Mouse (Mus musculus) stomach, embryonic 15.5 days (tissue): ENCODE results near the gene Lhfpl3. TPM values are rescaled to one million over a fixed set of nuclear protein-coding genes. Genes with fewer than 3 reads are reported as not detected.
"Not testable (repeated sequence)": the region's sequence is repeated elsewhere in the genome, so short reads cannot be mapped to it uniquely, and the experiment has no call there.

ENCODE experiments used
- ATAC-seq: fragments of 200-750 bp; cut with Nextera tagmentation; 2 replicates; pipeline ENCODE4 v1.8.0; 2017; ENCODE audit warnings: low read depth, moderate number of reproducible peaks, moderate TSS enrichment; ENCODE audit not compliant: insufficient read depth, low FRiP score
- H3K27ac ChIP-seq: fragments of 300-500 bp; sonication (generic); 2 replicates; pipeline ENCODE4 v1.5.1; 2015; ENCODE audit warnings: mild to moderate bottlenecking, inconsistent platforms
- H3K27me3 ChIP-seq: fragments of 300-500 bp; sonication (generic); replicated peaks from 2 replicates; pipeline ENCODE4 v1.6.1; 2015; ENCODE audit warnings: inconsistent platforms
- H3K36me3 ChIP-seq: fragments of 300-500 bp; sonication (generic); 2 replicates; pipeline ENCODE4 v1.6.1; 2015; ENCODE audit warnings: inconsistent platforms
- H3K4me1 ChIP-seq: fragments of 300-500 bp; sonication (generic); 2 replicates; pipeline ENCODE4 v1.6.1; 2015; ENCODE audit warnings: inconsistent platforms
- H3K4me2 ChIP-seq: fragments of 300-500 bp; sonication (generic); 2 replicates; pipeline ENCODE4 v1.6.1; 2015; ENCODE audit warnings: mild to moderate bottlenecking, inconsistent platforms
- H3K4me3 ChIP-seq: fragments of 300-500 bp; sonication (generic); replicated peaks from 2 replicates; pipeline ENCODE4 v1.5.1; 2015; ENCODE audit warnings: inconsistent platforms
- H3K9ac ChIP-seq: fragments of 300-500 bp; sonication (generic); 2 replicates; pipeline ENCODE4 v1.6.1; 2015; ENCODE audit warnings: inconsistent platforms
- H3K9me3 ChIP-seq: fragments of 300-500 bp; sonication (generic); 2 replicates; pipeline ENCODE4 v1.6.1; 2016; ENCODE audit warnings: inconsistent platforms
- WGBS: fragments of 180-500 bp; shearing (Covaris S2); methylation state at CpG from one replicate; pipeline ENCODE4 v1.1.7; 2015; 5-methylcytosine and 5-hydroxymethylcytosine counted together
- polyA plus RNA-seq: library from polyadenylated mRNA; unstranded; fragments of >200 nt; fragmentation: Nextera tagmentation; extraction: Ambion mirVana; gene quantifications from 2 replicates; pipeline ENCODE4 v1.2.1, GENCODE M21; 2015

Gene Lhfpl3
- 0.23 and 0.28 TPM in 2 replicates for polyA plus RNA-seq

DNA sequence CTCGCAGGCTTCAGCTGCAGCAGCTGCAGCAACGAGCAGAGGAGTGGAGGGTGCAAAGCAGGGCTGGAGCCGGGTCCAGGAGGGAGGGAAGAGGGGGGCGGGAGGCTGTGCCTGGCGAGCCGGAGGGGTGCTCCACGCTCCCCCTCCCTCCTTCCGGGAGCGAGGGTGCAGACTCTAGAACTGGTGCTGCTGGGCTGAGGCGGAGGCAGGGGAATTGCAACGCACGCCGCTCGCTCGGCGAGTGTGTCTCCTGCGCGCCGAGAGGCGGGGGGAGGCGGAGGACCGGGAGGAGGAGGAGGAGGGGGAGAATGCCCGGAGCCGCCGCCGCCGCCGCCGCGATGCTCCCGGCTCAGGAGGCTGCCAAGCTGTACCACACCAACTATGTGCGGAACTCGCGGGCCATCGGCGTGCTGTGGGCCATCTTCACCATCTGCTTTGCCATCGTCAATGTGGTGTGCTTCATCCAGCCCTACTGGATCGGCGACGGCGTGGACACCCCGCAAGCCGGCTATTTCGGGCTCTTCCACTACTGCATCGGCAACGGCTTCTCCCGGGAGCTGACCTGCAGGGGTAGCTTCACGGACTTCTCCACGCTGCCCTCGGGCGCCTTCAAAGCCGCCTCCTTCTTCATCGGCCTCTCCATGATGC, at the start of gene Lhfpl3:
Gene Lhfpl3 (plus strand): TSS at position 175 of the 648 bp plus-strand sequence.
- under 1% methylated on average over 43 of the region's 53 CpGs for WGBS
- Histone ChIP-seq H3K9ac (peak within 1 kb of the TSS; percentile 16; the same call in 1 of the 2 replicates), H3K4me1 (peaks cover 14% of the 10 kb centered on the region), H3K27ac (no peak within 1 kb of the TSS), H3K27me3 (peaks cover 18% of the 10 kb centered on the region), H3K4me2 (peak within 1 kb of the TSS; percentile 93), H3K36me3 (no peaks in the 10 kb centered on the region), H3K4me3 (peak within 1 kb of the TSS; percentile 49), H3K9me3 (no peaks in the 10 kb centered on the region)
- ATAC-seq = peak; percentile 68

DNA sequence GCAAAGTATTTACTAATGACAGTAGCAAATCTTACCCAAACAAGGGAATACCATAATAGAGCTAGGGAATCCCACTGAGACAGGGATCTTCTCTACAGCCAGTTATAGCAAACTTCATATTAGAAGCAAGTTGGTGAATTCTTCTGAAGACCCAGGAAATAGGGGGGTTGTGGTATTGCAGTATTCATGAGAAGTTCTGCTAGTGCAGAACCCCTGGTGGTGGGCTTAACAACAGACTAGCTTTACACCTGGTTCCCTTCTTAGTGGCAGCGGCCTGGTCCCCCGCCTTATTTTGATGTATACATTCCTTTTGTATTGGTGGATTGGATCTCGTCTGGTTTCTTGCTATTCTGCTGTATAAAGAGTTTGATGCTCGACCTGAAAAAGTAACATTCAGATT, 39.6 kb upstream of the Lhfpl3 start:
- not testable (repeated sequence) for H3K36me3 ChIP-seq, H3K27ac ChIP-seq, H3K4me1 ChIP-seq, H3K9ac ChIP-seq, H3K27me3 ChIP-seq, ATAC-seq, H3K4me2 ChIP-seq, H3K4me3 ChIP-seq, H3K9me3 ChIP-seq
- 87% methylated on average over 4 of the region's 4 CpGs for WGBS

DNA sequence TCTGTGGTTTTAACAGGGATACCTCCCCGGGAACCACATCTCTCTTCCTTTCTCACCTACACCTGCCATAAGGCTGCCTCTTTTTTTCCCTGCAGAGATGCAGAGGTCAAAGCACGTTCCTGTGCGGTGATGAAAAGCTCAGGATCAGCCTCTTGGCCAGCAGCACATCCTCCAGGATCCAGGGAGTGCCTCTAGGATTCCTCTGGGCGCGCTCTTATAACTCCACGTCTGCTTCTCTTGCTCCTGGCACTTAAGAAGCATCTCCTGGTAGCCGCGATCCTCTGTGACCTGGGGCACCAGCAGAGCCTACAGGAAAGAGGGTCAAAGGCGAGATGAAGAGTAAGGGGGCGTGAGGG, 352 bp upstream of the Lhfpl3 start:
- 3% methylated on average over 10 of the region's 10 CpGs for WGBS
- Histone ChIP-seq H3K4me1 (peaks cover 14% of the 10 kb centered on the region), H3K27me3 (peaks cover 18% of the 10 kb centered on the region), H3K9me3 (no peaks in the 10 kb centered on the region), H3K4me2 (peak overlapping the region; percentile 93), H3K36me3 (no peaks in the 10 kb centered on the region), H3K27ac (no peak overlapping the region), H3K9ac (no peak overlapping the region), H3K4me3 (peak overlapping the region; percentile 49)
- 0 out of 2 replicates have a peak, but pooled peaks have one; percentile 14 for ATAC-seq

DNA sequence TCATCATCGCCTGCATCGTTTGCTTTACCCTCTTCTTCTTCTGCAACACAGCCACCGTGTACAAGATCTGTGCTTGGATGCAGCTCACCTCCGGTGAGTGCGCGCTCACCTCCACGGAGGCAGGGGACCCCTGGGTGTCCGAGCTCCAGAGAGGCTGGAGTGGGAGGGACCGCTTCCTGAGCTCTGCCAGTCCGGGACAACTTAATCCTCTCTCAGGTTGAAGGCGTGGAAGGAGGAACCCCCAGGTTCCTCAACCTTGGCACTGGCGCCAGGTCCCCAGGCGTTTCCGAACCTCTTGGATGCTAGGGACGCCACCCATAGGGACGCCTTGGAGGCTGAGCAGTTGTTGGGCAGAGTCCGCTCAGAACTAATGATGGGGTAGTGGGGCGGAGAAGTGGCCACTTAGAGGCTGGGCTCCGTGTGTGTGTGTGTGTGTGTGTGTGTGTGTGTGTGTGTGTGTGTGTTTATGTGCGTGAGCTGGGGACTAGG, 718 bp downstream of the Lhfpl3 start:
- Histone ChIP-seq H3K9me3 (no peaks in the 10 kb centered on the region), H3K4me2 (peak overlapping the region; percentile 93), H3K27me3 (peaks cover 18% of the 10 kb centered on the region), H3K27ac (no peak overlapping the region), H3K4me1 (peaks cover 14% of the 10 kb centered on the region), H3K4me3 (peak overlapping the region; percentile 49), H3K9ac (no peak overlapping the region), H3K36me3 (no peaks in the 10 kb centered on the region)
- WGBS = 2% methylated on average over 20 of the region's 20 CpGs
- no peak; the same call in 1 of the 2 replicates for ATAC-seq

DNA sequence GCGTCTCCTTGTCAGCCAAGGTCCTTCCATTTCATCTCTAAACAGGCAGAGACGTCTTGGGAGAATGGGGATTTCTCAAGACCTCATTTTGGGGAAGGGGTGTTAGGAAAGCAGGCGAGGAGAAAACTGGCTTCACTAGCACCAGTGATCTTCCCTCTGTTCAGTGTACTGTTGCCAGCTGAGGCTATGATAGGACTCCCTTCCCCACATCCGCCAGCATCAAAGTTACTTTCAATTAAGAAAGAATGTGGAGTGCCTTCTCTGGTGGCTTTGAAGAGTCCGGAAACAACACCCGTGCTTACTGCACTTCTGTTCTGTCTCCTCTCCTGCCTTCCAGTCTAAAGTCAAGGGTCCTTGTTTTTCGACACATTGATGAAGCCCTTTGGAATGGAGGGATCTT, 1.4 kb downstream of the Lhfpl3 start:
- Histone ChIP-seq H3K4me3 (no peak overlapping the region), H3K9ac (no peak overlapping the region), H3K4me2 (peak overlapping the region; percentile 93; the same call in 1 of the 2 replicates), H3K27ac (no peak overlapping the region), H3K9me3 (no peaks in the 10 kb centered on the region), H3K4me1 (peaks cover 14% of the 10 kb centered on the region), H3K36me3 (no peaks in the 10 kb centered on the region), H3K27me3 (peaks cover 18% of the 10 kb centered on the region)
- 4% methylated on average over 7 of the region's 7 CpGs for WGBS
- ATAC-seq = no peak

DNA sequence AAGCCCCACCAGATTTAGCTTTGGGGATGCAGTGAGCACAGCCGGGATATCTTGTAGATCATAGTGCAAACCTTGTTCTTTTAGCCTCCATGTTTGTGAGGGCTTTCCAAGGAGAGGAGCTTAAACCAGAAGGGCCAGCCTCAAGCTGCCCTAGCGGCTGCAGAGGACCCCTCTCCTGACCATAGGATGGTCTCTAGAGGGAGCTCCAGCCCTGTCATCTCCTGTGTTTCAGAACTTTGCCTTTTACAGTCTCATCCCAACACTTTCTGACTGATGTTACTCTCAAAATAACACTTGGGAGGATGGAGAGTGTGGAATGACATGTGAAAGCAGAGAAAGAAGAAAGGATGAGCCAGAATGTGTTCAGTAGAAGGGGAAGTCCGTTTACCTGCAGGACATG, 11.4 kb downstream of the Lhfpl3 start:
- no peak overlapping the region for H3K4me3 ChIP-seq
- H3K4me1 ChIP-seq = no peaks in the 10 kb centered on the region
- 36% methylated on average over 3 of the region's 3 CpGs for WGBS
- H3K4me2 ChIP-seq = no peak overlapping the region
- no peaks in the 10 kb centered on the region for H3K36me3 ChIP-seq
- no peaks in the 10 kb centered on the region for H3K27me3 ChIP-seq
- H3K9ac ChIP-seq = no peak overlapping the region
- no peak overlapping the region for H3K27ac ChIP-seq
- ATAC-seq = no peak
- H3K9me3 ChIP-seq = no peaks in the 10 kb centered on the region

DNA sequence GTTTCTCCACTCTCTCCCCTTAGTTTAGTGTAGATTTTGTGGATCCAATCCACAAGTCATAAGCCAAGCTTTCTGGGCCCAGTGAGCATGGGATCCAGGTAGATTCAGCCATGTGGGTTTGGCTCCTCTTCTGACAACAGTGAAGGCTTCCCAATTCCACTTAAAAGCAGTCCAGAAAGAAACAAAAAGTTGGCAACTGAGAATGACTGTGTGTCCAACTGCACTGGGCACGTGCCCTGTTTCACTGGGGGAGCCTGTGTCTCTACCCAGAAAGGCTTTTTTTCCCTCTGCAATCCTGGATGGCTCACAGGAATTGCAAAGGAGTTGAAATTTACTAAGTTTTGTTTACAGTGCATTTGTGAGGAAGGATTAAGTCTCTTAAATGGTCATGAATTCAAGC, 24.9 kb downstream of the Lhfpl3 start:
- Histone ChIP-seq H3K4me3 (no peak overlapping the region), H3K36me3 (no peaks in the 10 kb centered on the region), H3K9me3 (no peaks in the 10 kb centered on the region), H3K9ac (no peak overlapping the region), H3K27ac (no peak overlapping the region), H3K27me3 (no peaks in the 10 kb centered on the region), H3K4me2 (no peak overlapping the region), H3K4me1 (no peaks in the 10 kb centered on the region)
- WGBS = 34% methylated on average over 1 of the region's 1 CpGs
- no peak for ATAC-seq

DNA sequence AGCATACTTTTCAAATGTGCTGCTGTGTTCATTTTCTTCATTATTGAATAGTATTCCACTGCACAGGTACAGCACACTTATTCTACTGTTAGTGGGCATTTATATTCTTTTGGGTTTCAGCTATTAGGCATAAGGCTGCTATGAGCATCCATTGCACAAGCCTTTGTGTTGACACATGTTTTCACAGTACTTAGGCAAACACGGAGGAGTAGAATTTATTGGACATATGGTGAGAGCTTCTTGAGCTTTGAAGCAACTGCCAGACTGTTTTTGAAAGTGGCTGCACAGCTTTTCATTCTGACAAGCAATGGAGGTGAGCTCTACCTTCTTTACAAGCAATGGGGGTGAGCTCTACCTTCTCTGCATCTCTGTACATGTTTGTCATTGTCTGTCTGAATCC, 49.5 kb downstream of the Lhfpl3 start:
- no peak overlapping the region for H3K27ac ChIP-seq
- H3K9ac ChIP-seq = no peak overlapping the region
- H3K36me3 ChIP-seq = no peaks in the 10 kb centered on the region
- H3K27me3 ChIP-seq = no peaks in the 10 kb centered on the region
- no peaks in the 10 kb centered on the region for H3K4me1 ChIP-seq
- no peak for ATAC-seq
- 47% methylated on average over 1 of the region's 1 CpGs for WGBS
- no peak overlapping the region for H3K4me3 ChIP-seq
- H3K4me2 ChIP-seq = no peak overlapping the region
- no peaks in the 10 kb centered on the region for H3K9me3 ChIP-seq

DNA sequence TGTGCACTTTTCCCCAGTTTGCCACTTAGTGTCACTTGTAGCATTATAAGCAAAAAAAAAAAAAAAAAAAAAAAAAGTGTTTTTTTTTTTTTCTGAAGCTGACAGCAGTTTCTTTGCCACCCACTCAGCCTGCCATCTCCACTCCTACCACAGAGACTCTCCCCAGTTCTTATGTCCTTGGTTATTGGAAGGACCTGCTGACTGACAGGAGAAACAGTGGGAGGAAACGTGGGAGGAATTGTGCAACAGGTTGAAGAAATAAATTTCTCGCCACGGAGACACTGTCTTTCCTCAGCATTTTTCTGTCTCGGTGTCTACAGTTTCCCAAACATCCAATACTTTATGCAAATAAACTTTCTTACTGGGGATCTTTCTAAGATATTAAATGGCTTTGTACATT, 67.6 kb downstream of the Lhfpl3 start:
- no peak overlapping the region for H3K4me2 ChIP-seq
- no peaks in the 10 kb centered on the region for H3K27me3 ChIP-seq
- H3K36me3 ChIP-seq = no peaks in the 10 kb centered on the region
- H3K27ac ChIP-seq = no peak overlapping the region
- no peak overlapping the region for H3K9ac ChIP-seq
- no peak for ATAC-seq
- WGBS = 69% methylated on average over 4 of the region's 4 CpGs
- no peaks in the 10 kb centered on the region for H3K9me3 ChIP-seq
- no peak overlapping the region for H3K4me3 ChIP-seq
- no peaks in the 10 kb centered on the region for H3K4me1 ChIP-seq

DNA sequence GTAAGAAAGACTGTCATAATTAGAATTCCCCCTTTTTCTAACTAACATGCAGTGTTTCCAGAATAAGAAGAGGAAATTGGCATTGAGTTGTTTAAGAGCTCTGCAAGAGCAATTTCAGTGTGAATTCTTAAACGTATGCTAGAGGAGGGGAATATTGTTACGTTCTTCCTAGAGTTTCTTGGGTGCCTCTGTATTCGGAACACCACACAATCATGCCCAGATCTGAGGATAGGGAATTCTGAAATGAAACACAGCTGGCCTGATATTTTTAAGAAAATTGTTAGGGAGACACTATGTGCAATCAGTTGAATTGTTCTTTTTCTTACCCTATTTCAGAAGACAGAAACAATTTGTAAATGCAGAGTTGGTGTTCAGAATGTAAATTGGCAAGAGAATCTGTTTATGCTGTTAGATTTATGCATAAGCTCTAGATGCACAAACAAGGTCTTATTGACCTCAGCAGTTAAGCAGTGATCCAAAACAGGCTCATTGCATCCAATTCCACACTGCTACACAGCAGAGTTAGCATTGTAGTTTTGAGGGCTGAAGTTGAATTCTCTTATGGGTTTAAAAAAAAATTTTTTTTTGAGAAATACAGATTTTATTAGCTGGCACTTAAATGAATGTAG, 84.1 kb downstream of the Lhfpl3 start:
- Histone ChIP-seq H3K4me3 (no peak overlapping the region), H3K9ac (no peak overlapping the region), H3K9me3 (no peaks in the 10 kb centered on the region), H3K27me3 (no peaks in the 10 kb centered on the region), H3K36me3 (no peaks in the 10 kb centered on the region), H3K4me2 (no peak overlapping the region), H3K4me1 (no peaks in the 10 kb centered on the region), H3K27ac (no peak overlapping the region)
- 77% methylated on average over 3 of the region's 3 CpGs for WGBS
- no peak for ATAC-seq

DNA sequence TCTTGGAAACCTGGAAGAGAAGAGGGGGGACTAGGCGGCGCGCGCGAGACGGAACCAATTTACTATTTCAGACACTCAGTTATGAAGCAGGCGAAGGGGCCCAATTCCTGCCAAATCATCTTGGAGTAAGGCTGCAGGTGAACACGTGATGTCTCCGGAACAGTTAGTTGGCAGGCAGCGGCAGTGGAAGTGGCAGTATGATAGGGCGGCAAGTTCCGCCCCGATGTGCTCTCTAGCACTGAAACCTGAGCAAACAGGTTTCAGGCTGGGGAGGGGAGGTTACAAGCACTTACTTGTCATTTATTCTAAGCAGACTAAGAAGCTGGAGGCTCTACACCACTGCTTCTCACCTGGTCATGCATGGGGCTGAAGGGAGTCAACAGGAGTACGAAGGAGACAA, 105.7 kb downstream of the Lhfpl3 start:
- ATAC-seq = no peak
- WGBS = 43% methylated on average over 14 of the region's 14 CpGs
- H3K4me2 ChIP-seq = no peak overlapping the region

DNA sequence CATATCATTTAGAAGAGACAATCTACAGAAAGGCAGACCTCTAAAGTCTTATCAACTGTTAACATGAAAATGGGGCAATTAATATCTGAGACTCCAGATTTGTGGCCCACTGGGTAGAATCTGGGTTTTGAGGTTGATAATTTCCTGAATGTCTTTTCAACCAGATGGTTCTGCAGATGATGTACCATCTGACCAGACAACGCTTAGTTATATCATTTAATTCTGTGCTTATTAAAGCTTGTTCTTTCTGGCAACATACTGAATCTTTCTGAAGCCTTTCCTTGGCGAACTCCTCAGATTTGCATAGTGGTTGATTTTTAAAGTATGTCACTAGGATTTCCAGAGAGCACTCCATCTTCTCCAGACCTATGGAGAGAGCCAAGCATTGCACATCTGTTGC, 107.6 kb downstream of the Lhfpl3 start:
- no peaks in the 10 kb centered on the region for H3K27me3 ChIP-seq
- H3K9me3 ChIP-seq = no peaks in the 10 kb centered on the region
- H3K36me3 ChIP-seq = no peaks in the 10 kb centered on the region
- H3K4me3 ChIP-seq = no peak overlapping the region
- H3K9ac ChIP-seq = no peak overlapping the region
- ATAC-seq = no peak
- 91% methylated on average over 2 of the region's 2 CpGs for WGBS
- no peak overlapping the region for H3K27ac ChIP-seq
- no peak overlapping the region for H3K4me2 ChIP-seq
- H3K4me1 ChIP-seq = no peaks in the 10 kb centered on the region

More for the DNA sequence above, 105.7 kb downstream of the Lhfpl3 start:
- Histone ChIP-seq H3K4me1 (no peaks in the 10 kb centered on the region), H3K9ac (no peak overlapping the region), H3K27me3 (no peaks in the 10 kb centered on the region), H3K36me3 (no peaks in the 10 kb centered on the region), H3K27ac (no peak overlapping the region), H3K9me3 (no peaks in the 10 kb centered on the region), H3K4me3 (no peak overlapping the region)
